Mouse (Mus musculus): ENCODE results near the gene Relt. TPM values are rescaled to one million over a fixed set of nuclear protein-coding genes. Genes with fewer than 3 reads are reported as not detected.

Relt gene
- total and polyA plus RNA-seq, 3 experiments = 24.5 to 31.1 (median 29.9) TPM

GRCm38 (mm10) chr7:100839632-100840402 is 23.4 kb downstream of the Relt start:
- Histone ChIP-seq H3K27ac (ENCODE audit: insufficient read depth, low read depth) (no peak overlapping the region), H3K27me3 (replicated peaks) (no peaks in the 10 kb centered on the region), H3K9me3 (replicated peaks; ENCODE audit: low read length) (peaks cover 12% of the 10 kb centered on the region), H3K4me2 (ENCODE audit: insufficient read depth, low read depth, poor library complexity, severe bottlenecking) (no peak overlapping the region), H3K4me1 (ENCODE audit: control insufficient read depth in 1 of 2, insufficient read depth in 2 of 2) (peaks cover 0 to 9% of the 10 kb centered on the region in 2 experiments; a peak in 2 of 4 replicates), H3K4me3 (replicated peaks in 1 of 3; ENCODE audit: low read depth in 2 of 3, low read length in 2 of 3, poor library complexity in 1 of 3) (no peak overlapping the region), H3K9ac (ENCODE audit: insufficient read depth, low read depth) (no peak overlapping the region), H3K79me2 (replicated peaks; ENCODE audit: control insufficient read depth, extremely low read depth, insufficient read depth, poor library complexity, severe bottlenecking) (no peaks in the 10 kb centered on the region), H3K36me3 (replicated peaks in 1 of 2; ENCODE audit: control insufficient read depth in 1 of 2, insufficient read depth in 1 of 2, low read length in 1 of 2) (peaks cover 20 to 63% of the 10 kb centered on the region in 2 experiments)
- no peak for DNase-seq (ENCODE audit: extremely low read depth)
- in situ Hi-C loops (cut with MboI; ENCODE audit: low pct_ligation_motif_present, low pct_unique_long_range_greater_than_20kb, low sequenced_read_pairs) (no loop called here), dilution Hi-C loops (cut with MboI; ENCODE audit: extremely low pct_ligation_motif_present, extremely low pct_unique_long_range_greater_than_20kb, low sequenced_read_pairs) (no loop called here)
- TF ChIP-seq TCF12 (IDR thresholded peaks at IDR 0.05; ENCODE audit: low read depth, low read length) (no peak), NRF1 (IDR thresholded peaks at IDR 0.05; ENCODE audit: low read depth, low read length) (no peak), MYC (IDR thresholded peaks at IDR 0.05; ENCODE audit: low read depth, low read length) (no peak), NELFE (IDR thresholded peaks at IDR 0.05; ENCODE audit: low read depth, low read length) (no peak), MAX (IDR thresholded peaks at IDR 0.05; ENCODE audit: low read length) (no peak), HCFC1 (IDR thresholded peaks at IDR 0.05; ENCODE audit: low read depth, low read length) (no peak), CHD1 (IDR thresholded peaks at IDR 0.05; ENCODE audit: low read depth, low read length) (no peak), RCOR1 (conservative IDR thresholded peaks at IDR 0.05; ENCODE audit: low read depth, low read length) (no peak), POLR2A (IDR thresholded peaks at IDR 0.05; ENCODE audit: low read depth, low read length) (no peak), ZMIZ1 (IDR thresholded peaks at IDR 0.05; ENCODE audit: low read depth, low read length) (no peak), CHD2 (IDR thresholded peaks at IDR 0.05; ENCODE audit: low read length) (no peak), ZNF384 (IDR thresholded peaks at IDR 0.05; ENCODE audit: low read depth, low read length) (no peak), RAD21 (IDR thresholded peaks at IDR 0.05; ENCODE audit: low read depth, low read length) (no peak), MAZ (IDR thresholded peaks at IDR 0.05; ENCODE audit: low read depth, low read length) (no peak), JUND (conservative IDR thresholded peaks at IDR 0.05; ENCODE audit: low read depth, low read length) (no peak), SIN3A (IDR thresholded peaks at IDR 0.05; ENCODE audit: low read length) (no peak), ZKSCAN1 (IDR thresholded peaks at IDR 0.05; ENCODE audit: borderline replicate concordance, low read depth, low read length) (no peak), USF2 (conservative IDR thresholded peaks at IDR 0.05; ENCODE audit: low read depth, low read length) (no peak), BHLHE40 (IDR thresholded peaks at IDR 0.05; ENCODE audit: low read depth, low read length) (no peak)

GRCm38 (mm10) chr7:100837701-100838100 is 25.5 kb downstream of the Relt start:
- in situ Hi-C loops (cut with MboI; ENCODE audit: low pct_ligation_motif_present, low pct_unique_long_range_greater_than_20kb, low sequenced_read_pairs) = no loop called here
- dilution Hi-C loops (cut with MboI; ENCODE audit: extremely low pct_ligation_motif_present, extremely low pct_unique_long_range_greater_than_20kb, low sequenced_read_pairs) = no loop called here
- Histone ChIP-seq H3K9ac (ENCODE audit: insufficient read depth, low read depth) (no peak overlapping the region), H3K36me3 (replicated peaks in 1 of 2; ENCODE audit: control insufficient read depth in 1 of 2, insufficient read depth in 1 of 2, low read length in 1 of 2) (peaks cover 2 to 64% of the 10 kb centered on the region in 2 experiments), H3K79me2 (replicated peaks; ENCODE audit: control insufficient read depth, extremely low read depth, insufficient read depth, poor library complexity, severe bottlenecking) (no peaks in the 10 kb centered on the region), H3K27me3 (replicated peaks) (no peaks in the 10 kb centered on the region), H3K9me3 (replicated peaks; ENCODE audit: low read length) (no peaks in the 10 kb centered on the region), H3K4me1 (ENCODE audit: control insufficient read depth in 1 of 2, insufficient read depth in 2 of 2) (peaks cover 0 to 10% of the 10 kb centered on the region in 2 experiments; a peak in 2 of 4 replicates), H3K27ac (ENCODE audit: insufficient read depth, low read depth) (no peak overlapping the region), H3K4me2 (ENCODE audit: insufficient read depth, low read depth, poor library complexity, severe bottlenecking) (no peak overlapping the region), H3K4me3 (replicated peaks in 1 of 3; ENCODE audit: low read depth in 2 of 3, low read length in 2 of 3, poor library complexity in 1 of 3) (no peak overlapping the region)
- TF ChIP-seq ZC3H11A (IDR thresholded peaks at IDR 0.05; ENCODE audit: low read depth, low read length) (no peak), NRF1 (IDR thresholded peaks at IDR 0.05; ENCODE audit: low read depth, low read length) (no peak), SMC3 (IDR thresholded peaks at IDR 0.05; ENCODE audit: low read depth, low read length) (no peak), JUN (IDR thresholded peaks at IDR 0.05; ENCODE audit: insufficient read depth, low read depth, low read length) (no peak)
- DNase-seq (ENCODE audit: extremely low read depth) = no peak

All from CH12.LX (cell line).